Mouse (Mus musculus): ENCODE measurements around the gene Kank1.

DNA sequence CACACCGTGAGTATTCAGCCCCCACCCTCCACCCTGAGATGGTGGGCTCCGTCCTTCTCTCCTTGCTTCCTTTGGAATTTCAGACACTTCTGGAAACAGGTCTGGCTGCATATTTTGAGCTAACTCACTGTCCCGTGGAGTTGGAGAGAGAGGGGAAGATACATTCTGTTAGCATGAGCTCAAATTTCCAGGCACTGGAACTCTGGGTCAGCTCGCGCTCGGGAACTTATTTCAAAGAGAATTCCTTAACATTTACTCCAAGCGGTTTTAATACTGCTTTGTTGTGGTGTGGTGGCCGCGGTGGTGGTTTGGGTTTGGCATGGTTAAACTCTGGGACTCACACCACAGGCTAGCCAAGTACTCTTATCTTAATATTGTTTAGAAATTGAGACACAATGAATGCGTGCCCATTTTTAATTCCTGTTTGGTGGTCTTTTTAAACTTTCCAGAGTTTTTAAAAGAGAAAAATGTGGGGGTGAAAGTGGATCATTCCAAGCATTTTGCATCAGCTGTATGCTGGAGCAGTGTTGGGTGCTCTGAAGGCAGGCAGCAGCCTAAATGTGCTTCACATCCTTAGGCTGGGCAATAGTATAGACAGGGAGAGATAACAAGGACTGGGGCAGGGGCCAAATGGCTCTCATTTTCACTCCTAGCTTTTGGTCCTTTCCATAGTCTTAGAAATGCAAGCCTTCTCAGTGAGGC lies 170.6 kb downstream of the Kank1 start:
- TF ChIP-seq CTCF (IDR thresholded peaks at IDR 0.05; ENCODE audit: low read depth) (no peak), EP300 (IDR thresholded peaks at IDR 0.05; ENCODE audit: low read depth) (no peak; the same call in 1 of the 2 replicates)

All from heart, postnatal 0 days (tissue).